Mouse (Mus musculus): Measurements from ENCODE around the gene Nptxr. TPM values are rescaled to one million over a fixed set of nuclear protein-coding genes. Genes with fewer than 3 reads are reported as not detected.

Nptxr gene
- total and polyA plus RNA-seq, 3 experiments = 0.09 to 2.1 (median 0.14) TPM

DNA sequence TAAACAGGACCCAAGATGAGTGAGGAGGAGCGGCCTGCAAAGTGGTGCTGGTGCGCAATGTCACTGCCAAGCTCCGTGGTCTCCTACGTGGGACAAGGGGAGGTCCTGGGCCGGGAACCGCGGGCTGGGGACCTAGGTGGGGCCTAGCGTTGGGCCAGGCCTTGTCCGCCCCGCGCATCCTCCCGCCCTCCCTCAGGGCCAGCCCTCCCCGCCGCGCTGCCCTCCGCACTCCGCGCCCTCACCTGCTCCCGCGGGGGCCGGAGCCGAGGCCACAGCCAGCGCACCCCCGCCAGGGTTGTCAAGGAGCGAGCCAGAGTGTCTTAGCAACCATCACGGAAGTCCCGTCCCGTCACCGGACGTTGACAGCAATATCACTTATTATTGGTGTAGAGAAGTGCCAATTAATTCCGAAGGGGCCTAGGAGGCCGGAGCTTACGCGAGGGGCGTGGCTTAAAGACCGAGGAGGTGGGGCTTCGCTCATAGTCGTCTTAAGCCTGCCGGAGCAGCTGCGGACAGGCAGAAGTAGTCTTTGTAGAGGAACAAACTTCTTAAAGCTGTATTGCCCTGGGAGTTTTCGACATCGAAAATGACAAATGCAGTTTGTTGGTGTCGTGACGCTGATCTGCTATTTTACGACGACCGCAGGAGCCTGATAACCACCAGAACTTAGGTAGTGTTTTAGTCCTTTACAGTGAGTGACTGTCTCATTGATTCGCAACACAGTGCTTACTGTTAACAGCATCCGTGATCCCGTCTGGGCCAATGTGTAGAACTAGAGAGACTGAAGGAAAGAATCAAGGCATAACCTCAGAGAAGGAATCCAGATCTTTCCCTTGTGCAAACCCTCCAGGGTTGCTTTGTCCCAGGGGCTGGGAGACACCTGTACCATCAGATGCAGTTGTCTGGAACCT is 30.2 kb downstream of the Nptxr start:
- peak overlapping the region; percentile 78 for H3K9ac ChIP-seq (ENCODE audit: insufficient read depth, low read depth)
- peaks cover 0 to 7% of the 10 kb centered on the region in 2 experiments for H3K36me3 ChIP-seq (replicated peaks in 1 of 2; ENCODE audit: control insufficient read depth in 1 of 2, insufficient read depth in 1 of 2, low read length in 1 of 2)
- peak; percentile 98 for DNase-seq (ENCODE audit: extremely low read depth)
- TF ChIP-seq POLR2A (IDR thresholded peaks at IDR 0.05; ENCODE audit: low read depth, low read length) (peak; percentile 70), CHD2 (IDR thresholded peaks at IDR 0.05; ENCODE audit: low read length) (peak; percentile 67), POLR2AphosphoS2 (IDR thresholded peaks at IDR 0.05; ENCODE audit: low read depth, low read length) (no peak), E2F4 (IDR thresholded peaks at IDR 0.05; ENCODE audit: insufficient replicate concordance, low read depth, low read length) (no peak), MEF2A (IDR thresholded peaks at IDR 0.05; ENCODE audit: borderline replicate concordance, low read depth, low read length) (0 out of 2 replicates have a peak, but pooled peaks have one; percentile 7), NRF1 (IDR thresholded peaks at IDR 0.05; ENCODE audit: low read depth, low read length) (peak; percentile 37; the same call in 1 of the 2 replicates), PAX5 (IDR thresholded peaks at IDR 0.05; ENCODE audit: low read length) (no peak), GABPA (IDR thresholded peaks at IDR 0.05; ENCODE audit: insufficient replicate concordance, low read depth, low read length) (no peak), SIN3A (IDR thresholded peaks at IDR 0.05; ENCODE audit: low read length) (peak; percentile 87), HCFC1 (IDR thresholded peaks at IDR 0.05; ENCODE audit: low read depth, low read length) (peak; percentile 82), MXI1 (IDR thresholded peaks at IDR 0.05; ENCODE audit: low read depth, low read length) (peak; percentile 88), ETS1 (conservative IDR thresholded peaks at IDR 0.05; ENCODE audit: low read depth, low read length) (no peak), IRF4 (IDR thresholded peaks at IDR 0.05; ENCODE audit: low read depth, low read length) (no peak), CTCF (conservative IDR thresholded peaks at IDR 0.05 in 1 of 2, IDR thresholded peaks at IDR 0.05 in 1 of 2; ENCODE audit: low read depth in 2 of 2, low read length in 2 of 2) (no peak), KAT2A (IDR thresholded peaks at IDR 0.05; ENCODE audit: insufficient replicate concordance, low read length) (peak; percentile 68; the same call in 1 of the 2 replicates), RCOR1 (conservative IDR thresholded peaks at IDR 0.05; ENCODE audit: low read depth, low read length) (no peak), ZMIZ1 (IDR thresholded peaks at IDR 0.05; ENCODE audit: low read depth, low read length) (peak; percentile 20), NELFE (IDR thresholded peaks at IDR 0.05; ENCODE audit: low read depth, low read length) (peak; percentile 61; the same call in 1 of the 2 replicates), SMC3 (IDR thresholded peaks at IDR 0.05; ENCODE audit: low read depth, low read length) (no peak), MAX (IDR thresholded peaks at IDR 0.05; ENCODE audit: low read length) (peak; percentile 85), TBP (conservative IDR thresholded peaks at IDR 0.05; ENCODE audit: low read depth, low read length) (peak; percentile 84), MAZ (IDR thresholded peaks at IDR 0.05; ENCODE audit: low read depth, low read length) (peak; percentile 52; the same call in 1 of the 2 replicates), UBTF (IDR thresholded peaks at IDR 0.05; ENCODE audit: low read depth, low read length) (no peak), ZC3H11A (IDR thresholded peaks at IDR 0.05; ENCODE audit: low read depth, low read length) (no peak), ZNF384 (IDR thresholded peaks at IDR 0.05; ENCODE audit: low read depth, low read length) (no peak), MAFK (IDR thresholded peaks at IDR 0.05; ENCODE audit: insufficient replicate concordance, low read length) (no peak), ELF1 (IDR thresholded peaks at IDR 0.05; ENCODE audit: low read depth, low read length) (peak; percentile 87)
- H3K4me3 ChIP-seq (replicated peaks in 1 of 3; ENCODE audit: low read depth in 2 of 3, low read length in 2 of 3, poor library complexity in 1 of 3) = peak overlapping the region; percentile 82 to 94 (median 86)
- H3K79me2 ChIP-seq (replicated peaks; ENCODE audit: control insufficient read depth, extremely low read depth, insufficient read depth, poor library complexity, severe bottlenecking) = no peaks in the 10 kb centered on the region
- peaks cover 20% of the 10 kb centered on the region for H3K27me3 ChIP-seq (replicated peaks)
- H3K27ac ChIP-seq (ENCODE audit: insufficient read depth, low read depth) = 0 out of 2 replicates have a peak overlapping the region, but pooled peaks have one; percentile 5
- H3K9me3 ChIP-seq (replicated peaks; ENCODE audit: low read length) = peaks cover 5% of the 10 kb centered on the region
- H3K4me2 ChIP-seq (ENCODE audit: insufficient read depth, low read depth, poor library complexity, severe bottlenecking) = peak overlapping the region; percentile 91
- in situ Hi-C loops (cut with MboI; ENCODE audit: low pct_ligation_motif_present, low pct_unique_long_range_greater_than_20kb, low sequenced_read_pairs) (loop anchor here (5.0 kb wide), 1 partner anchor 53 kb away; no protein-coding TSS in a partner anchor), dilution Hi-C loops (cut with MboI; ENCODE audit: extremely low pct_ligation_motif_present, extremely low pct_unique_long_range_greater_than_20kb, low sequenced_read_pairs) (no loop called here)
- peaks cover 6 to 17% of the 10 kb centered on the region in 2 experiments; a peak in 3 of 4 replicates for H3K4me1 ChIP-seq (ENCODE audit: control insufficient read depth in 1 of 2, insufficient read depth in 2 of 2)

Measured in CH12.LX (cell line).